Mouse (Mus musculus) cerebellum, adult 9-10 months (tissue): ENCODE measurements around the gene Slc43a2.
"Not testable (repeated sequence)": the region's sequence is repeated elsewhere in the genome, so short reads cannot be mapped to it uniquely, and the experiment has no call there.

Experiments used
- DNase-seq: peaks from one replicate; pipeline ENCODE4 v3.0.0; 2022

Slc43a2 gene

GRCm38 (mm10) chr11:75572854-75573650, 41.6 kb downstream of the Slc43a2 start:
- peak; percentile 97 for DNase-seq

GRCm38 (mm10) chr11:75574378-75575123, 43.1 kb downstream of the Slc43a2 start:
- no peak for DNase-seq

- DNase-seq = no peak
These were observed 44.1 kb downstream of the Slc43a2 start for GRCm38 (mm10) chr11:75575560-75576123.

- DNase-seq = no peak
These were observed 47.1 kb downstream of the Slc43a2 start for GRCm38 (mm10) chr11:75578609-75579008.

- no peak for DNase-seq
These were observed 50.1 kb downstream of the Slc43a2 start for GRCm38 (mm10) chr11:75581495-75582149.

- DNase-seq = no peak
These were observed 52.0 kb downstream of the Slc43a2 start for GRCm38 (mm10) chr11:75583521-75583920.

GRCm38 (mm10) chr11:75585061-75585460, 53.6 kb downstream of the Slc43a2 start:
- no peak for DNase-seq

GRCm38 (mm10) chr11:75585978-75586377, 54.5 kb downstream of the Slc43a2 start:
- DNase-seq = peak; percentile 39

GRCm38 (mm10) chr11:75586963-75587362, 55.5 kb downstream of the Slc43a2 start:
- peak; percentile 35 for DNase-seq

GRCm38 (mm10) chr11:75587493-75588284, 56.2 kb downstream of the Slc43a2 start, which contains the start of gene Pitpna:
TSS of gene Pitpna (plus strand) at chr11:75588097.
- DNase-seq = peak; percentile 95

- peak; percentile 55 for DNase-seq
These were observed 56.9 kb downstream of the Slc43a2 start for GRCm38 (mm10) chr11:75588285-75588941.

- DNase-seq = no peak
These were observed 61.1 kb downstream of the Slc43a2 start for GRCm38 (mm10) chr11:75592612-75593011.

- no peak for DNase-seq
These were observed 62.9 kb downstream of the Slc43a2 start for GRCm38 (mm10) chr11:75594431-75594830.

- DNase-seq = no peak
These were observed 63.9 kb downstream of the Slc43a2 start for GRCm38 (mm10) chr11:75595404-75595803.

- DNase-seq = no peak
These were observed 64.3 kb downstream of the Slc43a2 start for GRCm38 (mm10) chr11:75595816-75596215.

- peak; percentile 48 for DNase-seq
These were observed 65.3 kb downstream of the Slc43a2 start for GRCm38 (mm10) chr11:75596726-75597255.

GRCm38 (mm10) chr11:75598004-75598403, 66.5 kb downstream of the Slc43a2 start:
- no peak for DNase-seq

GRCm38 (mm10) chr11:75599802-75600201, 68.3 kb downstream of the Slc43a2 start:
- not testable (repeated sequence) for DNase-seq

GRCm38 (mm10) chr11:75604826-75605225, 73.3 kb downstream of the Slc43a2 start:
- DNase-seq = no peak

GRCm38 (mm10) chr11:75605318-75605717, 73.8 kb downstream of the Slc43a2 start:
- no peak for DNase-seq

GRCm38 (mm10) chr11:75608776-75609175, 77.3 kb downstream of the Slc43a2 start:
- no peak for DNase-seq
